Mouse (Mus musculus): ENCODE data around the gene Msl1. TPM values are rescaled to one million over a fixed set of nuclear protein-coding genes. Genes with fewer than 3 reads are reported as not detected.
A peak's percentile ranks its signal among the peaks of the same experiment; 100 is the strongest.

The Msl1 gene
- total and polyA plus RNA-seq, 3 experiments: 25.9 to 58.1 (median 27.3) TPM

DNA sequence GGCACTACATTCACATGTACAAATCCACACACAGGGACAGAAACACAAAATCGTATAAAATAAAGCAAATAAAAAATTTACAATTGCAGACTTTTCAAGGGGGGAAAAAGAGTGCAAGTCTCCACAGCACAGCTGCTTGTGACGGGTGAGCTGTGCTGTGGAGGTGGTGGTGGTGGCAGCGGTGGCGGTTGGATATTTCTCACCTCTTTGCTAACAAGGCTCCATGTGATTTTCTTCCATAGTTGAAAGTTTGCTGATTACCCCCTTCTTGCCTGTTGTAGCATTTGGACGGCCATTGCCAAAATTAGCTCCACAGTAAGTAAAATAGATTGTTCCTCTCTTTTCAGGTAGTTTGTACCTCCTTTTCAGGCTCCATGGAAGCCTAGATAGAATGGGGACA, 9.3 kb downstream of the Msl1 start, which contains the start of gene Casc3:
Gene Casc3, plus strand, starts transcription at position 301 of the 400 bp plus-strand sequence.
- dilution Hi-C loops (cut with MboI; ENCODE audit: extremely low pct_ligation_motif_present, extremely low pct_unique_long_range_greater_than_20kb, low sequenced_read_pairs): no loop called here

DNA sequence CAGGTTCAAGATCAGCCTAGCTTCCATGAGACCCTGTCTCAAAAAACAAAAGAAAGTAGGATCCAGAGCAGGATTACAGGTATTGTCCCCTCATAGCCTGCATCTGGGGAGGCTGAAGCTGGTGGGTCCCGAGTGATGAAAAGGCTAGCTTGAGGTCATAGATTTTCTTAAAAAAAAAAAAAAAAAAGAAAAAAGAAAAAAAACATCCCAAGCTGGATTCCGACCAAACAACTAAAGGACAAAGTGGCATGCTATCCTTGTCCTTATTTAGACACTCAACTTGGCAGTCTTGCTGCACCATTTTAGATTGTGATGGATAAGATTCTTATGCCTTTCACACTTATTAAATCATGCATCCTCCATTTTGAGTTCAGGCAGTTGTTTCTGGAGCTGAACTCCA, 13.1 kb downstream of the Msl1 start:
- Histone ChIP-seq H3K36me3 (replicated peaks in 1 of 2; ENCODE audit: control insufficient read depth in 1 of 2, insufficient read depth in 1 of 2, low read length in 1 of 2) (peaks cover 40 to 73% of the 10 kb centered on the region in 2 experiments), H3K9ac (ENCODE audit: insufficient read depth, low read depth) (peak overlapping the region; percentile 96), H3K4me2 (ENCODE audit: insufficient read depth, low read depth, poor library complexity, severe bottlenecking) (peak overlapping the region; percentile 76; the same call in 1 of the 2 replicates), H3K27me3 (replicated peaks) (no peaks in the 10 kb centered on the region), H3K4me1 (ENCODE audit: control insufficient read depth in 1 of 2, insufficient read depth in 2 of 2) (peaks cover 2 to 65% of the 10 kb centered on the region in 2 experiments; a peak in 3 of 4 replicates), H3K27ac (ENCODE audit: insufficient read depth, low read depth) (no peak overlapping the region), H3K9me3 (replicated peaks; ENCODE audit: low read length) (no peaks in the 10 kb centered on the region), H3K4me3 (replicated peaks in 1 of 3; ENCODE audit: low read depth in 2 of 3, low read length in 2 of 3, poor library complexity in 1 of 3) (no peak overlapping the region), H3K79me2 (replicated peaks; ENCODE audit: control insufficient read depth, extremely low read depth, insufficient read depth, poor library complexity, severe bottlenecking) (peaks cover 31% of the 10 kb centered on the region)
- in situ Hi-C loops (cut with MboI; ENCODE audit: low pct_ligation_motif_present, low pct_unique_long_range_greater_than_20kb, low sequenced_read_pairs) (no loop called here), dilution Hi-C loops (cut with MboI; ENCODE audit: extremely low pct_ligation_motif_present, extremely low pct_unique_long_range_greater_than_20kb, low sequenced_read_pairs) (no loop called here)
- TF ChIP-seq ZNF384 (IDR thresholded peaks at IDR 0.05; ENCODE audit: low read depth, low read length): peak; percentile 52; the same call in 1 of the 2 replicates
- TF ChIP-seq MXI1 (IDR thresholded peaks at IDR 0.05; ENCODE audit: low read depth, low read length): no peak
- TF ChIP-seq CHD2 (IDR thresholded peaks at IDR 0.05; ENCODE audit: low read length): no peak
- DNase-seq (ENCODE audit: extremely low read depth): no peak

More for the DNA sequence above, 9.3 kb downstream of the Msl1 start, which contains the start of gene Casc3:
- DNase-seq (ENCODE audit: extremely low read depth): no peak
- no peak for TF ChIP-seq ZKSCAN1 (IDR thresholded peaks at IDR 0.05; ENCODE audit: borderline replicate concordance, low read depth, low read length)
- no peak for TF ChIP-seq PAX5 (IDR thresholded peaks at IDR 0.05; ENCODE audit: low read length)
- TF ChIP-seq ZMIZ1 (IDR thresholded peaks at IDR 0.05; ENCODE audit: low read depth, low read length): no peak
- no peak for TF ChIP-seq SMC3 (IDR thresholded peaks at IDR 0.05; ENCODE audit: low read depth, low read length)
- TF ChIP-seq EP300 (IDR thresholded peaks at IDR 0.05; ENCODE audit: low read length): no peak
- TF ChIP-seq CHD1 (IDR thresholded peaks at IDR 0.05; ENCODE audit: low read depth, low read length): no peak
- no peak for TF ChIP-seq BHLHE40 (IDR thresholded peaks at IDR 0.05; ENCODE audit: low read depth, low read length)
- no peak for TF ChIP-seq USF1 (IDR thresholded peaks at IDR 0.05; ENCODE audit: low read depth, low read length)
- TF ChIP-seq TCF12 (IDR thresholded peaks at IDR 0.05; ENCODE audit: low read depth, low read length): no peak
- no peak for TF ChIP-seq KAT2A (IDR thresholded peaks at IDR 0.05; ENCODE audit: insufficient replicate concordance, low read length)
- no peak for TF ChIP-seq MAFK (IDR thresholded peaks at IDR 0.05; ENCODE audit: insufficient replicate concordance, low read length)
- no peak for TF ChIP-seq POLR2A (IDR thresholded peaks at IDR 0.05; ENCODE audit: low read depth, low read length)
- TF ChIP-seq RAD21 (IDR thresholded peaks at IDR 0.05; ENCODE audit: low read depth, low read length): no peak
- TF ChIP-seq MAX (IDR thresholded peaks at IDR 0.05; ENCODE audit: low read length): no peak
- Histone ChIP-seq H3K36me3 (replicated peaks in 1 of 2; ENCODE audit: control insufficient read depth in 1 of 2, insufficient read depth in 1 of 2, low read length in 1 of 2) (peaks cover 43 to 80% of the 10 kb centered on the region in 2 experiments), H3K4me1 (ENCODE audit: control insufficient read depth in 1 of 2, insufficient read depth in 2 of 2) (peaks cover 2 to 39% of the 10 kb centered on the region in 2 experiments; a peak in 3 of 4 replicates), H3K4me2 (ENCODE audit: insufficient read depth, low read depth, poor library complexity, severe bottlenecking) (no peak within 1 kb of the TSS), H3K79me2 (replicated peaks; ENCODE audit: control insufficient read depth, extremely low read depth, insufficient read depth, poor library complexity, severe bottlenecking) (peaks cover 2% of the 10 kb centered on the region; the same call in 1 of the 2 replicates), H3K9ac (ENCODE audit: insufficient read depth, low read depth) (no peak within 1 kb of the TSS), H3K4me3 (replicated peaks in 1 of 3; ENCODE audit: low read depth in 2 of 3, low read length in 2 of 3, poor library complexity in 1 of 3) (no peak within 1 kb of the TSS), H3K27ac (ENCODE audit: insufficient read depth, low read depth) (no peak within 1 kb of the TSS), H3K27me3 (replicated peaks) (no peaks in the 10 kb centered on the region), H3K9me3 (replicated peaks; ENCODE audit: low read length) (no peaks in the 10 kb centered on the region)
- in situ Hi-C loops (cut with MboI; ENCODE audit: low pct_ligation_motif_present, low pct_unique_long_range_greater_than_20kb, low sequenced_read_pairs): no loop called here

Data from CH12.LX (cell line).